Mouse (Mus musculus) hindbrain, postnatal 0 days (tissue): ENCODE measurements around the gene Gm29609. TPM values are rescaled to one million over a fixed set of nuclear protein-coding genes. Genes with fewer than 3 reads are reported as not detected.

ENCODE experiments used
- ATAC-seq: fragments of 200-750 bp; cut with Nextera tagmentation; 2 replicates; pipeline ENCODE4 v1.8.0; 2017; ENCODE audit warnings: mild to moderate bottlenecking, moderate TSS enrichment, moderate library complexity
- DNase-seq: peaks from one replicate; pipeline ENCODE4 v3.0.0-alpha.2; 2015; ENCODE audit warnings: low spot score
- H3K27ac ChIP-seq: fragments of 300-500 bp; sonication (generic); 2 replicates; pipeline ENCODE4 v1.5.1; 2014; ENCODE audit warnings: mild to moderate bottlenecking
- H3K27me3 ChIP-seq: fragments of 300-500 bp; sonication (generic); 2 replicates; pipeline ENCODE4 v1.6.1; 2014; ENCODE audit warnings: low read length, mixed read lengths; ENCODE audit not compliant: insufficient read depth
- H3K36me3 ChIP-seq: fragments of 300-500 bp; sonication (generic); 2 replicates; pipeline ENCODE4 v1.6.1; 2014; ENCODE audit warnings: low read length, mixed read lengths; ENCODE audit not compliant: insufficient read depth
- H3K4me1 ChIP-seq: fragments of 300-500 bp; sonication (generic); 2 replicates; pipeline ENCODE4 v1.6.1; 2014; ENCODE audit warnings: antibody characterized with exemption, low read length, mixed read lengths; ENCODE audit not compliant: insufficient read depth
- H3K4me2 ChIP-seq: fragments of 300-500 bp; sonication (generic); 2 replicates; pipeline ENCODE4 v1.6.1; 2014; ENCODE audit warnings: low read depth, mild to moderate bottlenecking, low read length, moderate library complexity, mixed read lengths
- H3K4me3 ChIP-seq: fragments of 300-500 bp; sonication (generic); 2 replicates; pipeline ENCODE4 v1.5.1; 2014; ENCODE audit warnings: low read length
- H3K9ac ChIP-seq: fragments of 300-500 bp; sonication (generic); replicated peaks from 2 replicates; pipeline ENCODE4 v1.6.1; 2014; ENCODE audit warnings: mild to moderate bottlenecking, low read length, moderate library complexity, mixed read lengths
- H3K9me3 ChIP-seq: fragments of 300-500 bp; sonication (generic); 2 replicates; pipeline ENCODE4 v1.6.1; 2016; ENCODE audit warnings: low read length, mixed read lengths
- CTCF ChIP-seq: IDR thresholded peaks from 2 replicates; pipeline ENCODE4 v1.5.1; 2016; ENCODE audit warnings: antibody characterized with exemption, control low read depth, low read depth
- WGBS: fragments of 180-500 bp; shearing (Covaris S2); extraction: QIAGEN DNeasy Blood & Tissue Kit; methylation state at CpG from one replicate; pipeline ENCODE4 v1.1.7; 2014; 5-methylcytosine and 5-hydroxymethylcytosine counted together
- polyA plus RNA-seq: library from polyadenylated mRNA; unstranded; fragments of >200 nt; fragmentation: Nextera tagmentation; extraction: Ambion mirVana; gene quantifications from 2 replicates; pipeline ENCODE4 v1.2.1, GENCODE M21; 2015
- total RNA-seq: library from RNA; depleted of rRNA; stranded (reverse); fragments of >200 nt; gene quantifications from 2 replicates; pipeline ENCODE4 v1.2.3, GENCODE M21; 2014

Gm29609 gene
- total and polyA plus RNA-seq, 2 experiments from 2014 or later, result 1.8 to 1.9 TPM

DNA sequence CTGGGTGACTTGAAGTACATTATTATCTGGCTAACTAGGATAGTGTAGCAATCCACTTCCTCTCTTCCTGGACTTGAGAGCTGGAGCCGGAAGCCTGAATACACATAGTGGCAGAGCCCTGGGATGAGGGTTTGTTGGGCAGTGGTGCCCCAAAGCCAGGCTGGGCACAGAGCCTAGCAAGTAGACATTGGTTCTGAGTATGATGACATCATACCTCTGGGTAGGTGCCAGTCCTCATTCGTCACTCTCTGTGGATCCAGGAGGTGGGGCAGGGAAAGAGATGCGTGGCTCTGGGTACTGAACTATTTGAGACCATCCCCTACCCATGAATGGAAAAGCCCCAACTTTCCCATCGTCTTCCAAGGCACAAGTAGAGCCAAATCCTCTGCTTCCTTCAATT, 29.9 kb downstream of the Gm29609 start:
- WGBS, result 83% methylated on average over 4 of the region's 4 CpGs
- Histone ChIP-seq H3K4me3 (no peak overlapping the region), H3K9ac (no peak overlapping the region), H3K9me3 (no peaks in the 10 kb centered on the region), H3K4me2 (no peak overlapping the region), H3K36me3 (no peaks in the 10 kb centered on the region), H3K27me3 (no peaks in the 10 kb centered on the region), H3K27ac (no peak overlapping the region), H3K4me1 (0 out of 2 replicates have a peak, but pooled peaks cover 5% of the 10 kb centered on the region)
- ATAC-seq, result no peak
- no peak for TF ChIP-seq CTCF
- no peak for DNase-seq

GRCm38 (mm10) chr5:31138968-31139425, 40.7 kb downstream of the Gm29609 start:
- Histone ChIP-seq H3K27me3 (peaks cover 38% of the 10 kb centered on the region), H3K27ac (no peak overlapping the region), H3K4me3 (peak overlapping the region; percentile 34), H3K4me1 (peaks cover 7% of the 10 kb centered on the region; the same call in 1 of the 2 replicates), H3K4me2 (peak overlapping the region; percentile 54; the same call in 1 of the 2 replicates), H3K9ac (no peak overlapping the region), H3K9me3 (no peaks in the 10 kb centered on the region), H3K36me3 (no peaks in the 10 kb centered on the region)
- DNase-seq (no peak), ATAC-seq (no peak)
- 18% methylated on average over 9 of the region's 9 CpGs for WGBS
- no peak for TF ChIP-seq CTCF

- Histone ChIP-seq H3K9me3 (no peaks in the 10 kb centered on the region), H3K36me3 (no peaks in the 10 kb centered on the region), H3K27ac (no peak within 1 kb of the TSS), H3K9ac (no peak within 1 kb of the TSS), H3K27me3 (peaks cover 38% of the 10 kb centered on the region), H3K4me1 (peaks cover 7% of the 10 kb centered on the region; the same call in 1 of the 2 replicates), H3K4me3 (peak within 1 kb of the TSS; percentile 34), H3K4me2 (peak within 1 kb of the TSS; percentile 54)
- no peak for TF ChIP-seq CTCF
- no peak for DNase-seq
- ATAC-seq, result peak; percentile 38; the same call in 1 of the 2 replicates
- WGBS, result 2% methylated on average over 52 of the region's 52 CpGs
Measured at GRCm38 (mm10) chr5:31138241-31138967, 41.3 kb downstream of the Gm29609 start, which contains the start of gene Ucn. Gene Ucn (minus strand): TSS chr5:31138829.

- no peak for DNase-seq
- ATAC-seq, result no peak
- no peak overlapping the region for H3K9ac ChIP-seq
- H3K4me3 ChIP-seq, result peak overlapping the region; percentile 34
- 3% methylated on average over 13 of the region's 13 CpGs for WGBS
- peak overlapping the region; percentile 54 for H3K4me2 ChIP-seq
- no peaks in the 10 kb centered on the region for H3K36me3 ChIP-seq
- peaks cover 7% of the 10 kb centered on the region; the same call in 1 of the 2 replicates for H3K4me1 ChIP-seq
- H3K27ac ChIP-seq, result no peak overlapping the region
- no peak for TF ChIP-seq CTCF
- H3K27me3 ChIP-seq, result peaks cover 38% of the 10 kb centered on the region
- no peaks in the 10 kb centered on the region for H3K9me3 ChIP-seq
Measured at GRCm38 (mm10) chr5:31137658-31138057, 42.1 kb downstream of the Gm29609 start.

DNA sequence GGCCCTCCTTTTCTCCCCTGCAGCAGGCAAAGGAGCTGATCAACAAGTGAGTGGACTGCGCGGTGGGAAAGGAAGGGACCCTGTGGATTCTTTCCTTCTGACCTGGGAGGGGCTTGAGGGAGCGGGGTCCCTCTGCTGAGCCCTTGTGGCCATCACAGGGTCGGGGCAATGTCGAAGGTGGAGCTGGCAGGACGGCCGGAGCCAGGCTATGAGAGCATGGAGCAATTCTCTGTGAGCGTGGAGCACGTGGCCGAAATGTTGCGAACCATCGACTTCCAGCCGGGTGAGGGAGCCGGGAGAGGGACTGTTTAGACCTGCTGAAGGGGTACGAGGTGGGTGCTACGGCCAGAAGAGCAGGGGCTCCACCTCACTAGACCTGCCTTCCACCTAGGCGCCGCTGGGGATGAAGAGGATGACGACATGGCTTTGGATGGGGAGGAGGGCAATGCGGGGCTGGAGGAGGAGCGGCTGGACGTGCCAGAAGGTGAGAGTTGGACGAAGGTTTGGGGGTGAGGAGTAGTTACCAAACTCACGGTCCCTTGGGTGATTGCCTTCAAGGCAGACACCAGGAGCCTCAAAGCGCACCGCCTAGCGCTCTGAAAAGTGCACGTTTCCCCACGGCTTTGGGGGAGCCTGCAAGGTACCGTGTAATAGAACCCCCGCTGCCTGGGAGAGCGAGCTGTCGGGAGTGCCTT, 42.8 kb downstream of the Gm29609 start:
- peaks cover 38% of the 10 kb centered on the region for H3K27me3 ChIP-seq
- peak overlapping the region; percentile 34 for H3K4me3 ChIP-seq
- WGBS, result under 1% methylated on average over 33 of the region's 33 CpGs
- TF ChIP-seq CTCF, result no peak
- H3K4me2 ChIP-seq, result peak overlapping the region; percentile 54
- ATAC-seq, result no peak
- peaks cover 7% of the 10 kb centered on the region; the same call in 1 of the 2 replicates for H3K4me1 ChIP-seq
- no peak for DNase-seq
- no peaks in the 10 kb centered on the region for H3K9me3 ChIP-seq
- no peaks in the 10 kb centered on the region for H3K36me3 ChIP-seq
- H3K27ac ChIP-seq, result no peak overlapping the region
- H3K9ac ChIP-seq, result no peak overlapping the region

DNA sequence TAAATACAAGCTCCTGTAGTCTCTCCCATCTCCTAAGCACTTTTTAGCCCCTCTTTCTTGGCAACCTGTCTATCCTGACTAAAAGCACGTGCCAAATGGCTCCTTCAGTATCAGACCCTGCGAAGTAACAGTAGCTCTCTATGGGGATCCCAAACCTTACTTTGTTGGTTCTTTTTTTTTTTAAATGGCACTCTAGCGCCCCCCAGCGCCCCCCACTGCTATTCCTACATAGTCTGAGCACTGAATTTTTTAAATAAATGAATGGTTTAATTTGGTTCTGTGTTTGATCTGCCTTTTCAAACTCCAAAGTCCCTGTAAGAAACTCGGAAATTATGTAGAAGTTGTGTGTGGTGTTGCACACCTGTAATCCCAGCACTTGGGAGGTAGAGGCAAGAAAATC, 53.7 kb downstream of the Gm29609 start:
- no peak overlapping the region for H3K27ac ChIP-seq
- H3K27me3 ChIP-seq, result no peaks in the 10 kb centered on the region
- no peaks in the 10 kb centered on the region for H3K36me3 ChIP-seq
- no peak for DNase-seq
- H3K4me1 ChIP-seq, result no peaks in the 10 kb centered on the region
- no peak overlapping the region for H3K4me3 ChIP-seq
- H3K9me3 ChIP-seq, result no peaks in the 10 kb centered on the region
- no peak overlapping the region for H3K4me2 ChIP-seq
- WGBS, result 42% methylated on average over 5 of the region's 5 CpGs
- TF ChIP-seq CTCF, result no peak
- no peak for ATAC-seq
- no peak overlapping the region for H3K9ac ChIP-seq
